ENCODE assay signal across 18 mouse cellular contexts in genomic region chr4:82765513-82766216, GRCm38 (mm10).
DNase-seq lines count a peak whose midpoint lies in the region; ATAC-seq and TF ChIP-seq lines count a peak whose summit lies in the region.
"Had no signal": no experiment of that assay in that cellular context is flagged by ENCODE, and none has a peak within 500 bp of the region (broad histone marks: within the 10 kb centered on the region; RNA-seq: fewer than 3 reads in every experiment).

No protein-coding gene starts in this region.

- H3K4me1 ChIP-seq in forebrain, embryonic 13.5 days: peaks cover 26% of the 10 kb centered on the region
- peaks cover 13% of the 10 kb centered on the region; the same call in 1 of the 2 replicates for H3K4me1 ChIP-seq in forebrain, embryonic 15.5 days
- no peaks in the 10 kb centered on the region for H3K4me1 ChIP-seq in forebrain, postnatal 0 days (ENCODE audit: insufficient read depth)
- peaks cover 47% of the 10 kb centered on the region for H3K4me1 ChIP-seq in limb, embryonic 10.5 days

- H3K4me3 ChIP-seq in forebrain, embryonic 13.5 days: no peak overlapping the region
- no peak overlapping the region for H3K4me3 ChIP-seq in forebrain, embryonic 15.5 days
- H3K4me3 ChIP-seq in forebrain, postnatal 0 days (ENCODE audit: low read depth, low read length): no peak overlapping the region
- H3K4me3 ChIP-seq in limb, embryonic 10.5 days: no peak overlapping the region
- H3K4me3 ChIP-seq: embryonic facial prominence, embryonic 12.5 days; limb, embryonic 12.5 days; midbrain, embryonic 12.5 days had no signal

- H3K27ac ChIP-seq in forebrain, embryonic 13.5 days: no peak overlapping the region
- H3K27ac ChIP-seq in forebrain, embryonic 15.5 days (replicated peaks): no peak overlapping the region
- H3K27ac ChIP-seq in forebrain, postnatal 0 days (ENCODE audit: low read depth, low read length): no peak overlapping the region
- H3K27ac ChIP-seq in limb, embryonic 10.5 days: 0 out of 2 replicates have a peak overlapping the region, but pooled peaks have one; percentile 64
- H3K27ac ChIP-seq: embryonic facial prominence, embryonic 12.5 days; liver, embryonic 14.5 days; midbrain, embryonic 12.5 days; stomach, postnatal 0 days had no signal

- H3K36me3 ChIP-seq in forebrain, embryonic 13.5 days (ENCODE audit: poor library complexity, severe bottlenecking): no peaks in the 10 kb centered on the region
- H3K36me3 ChIP-seq in forebrain, embryonic 15.5 days: no peaks in the 10 kb centered on the region
- H3K36me3 ChIP-seq in forebrain, postnatal 0 days (ENCODE audit: insufficient read depth): no peaks in the 10 kb centered on the region
- H3K36me3 ChIP-seq in limb, embryonic 10.5 days: no peaks in the 10 kb centered on the region
- H3K36me3 ChIP-seq: embryonic facial prominence, embryonic 12.5 days; limb, embryonic 12.5 days; midbrain, embryonic 12.5 days had no signal

- H3K9ac ChIP-seq in forebrain, embryonic 13.5 days: no peak overlapping the region
- no peak overlapping the region for H3K9ac ChIP-seq in forebrain, embryonic 15.5 days (replicated peaks)
- no peak overlapping the region for H3K9ac ChIP-seq in forebrain, postnatal 0 days
- H3K9ac ChIP-seq: embryonic facial prominence, embryonic 12.5 days; limb, embryonic 12.5 days; liver, embryonic 14.5 days; midbrain, embryonic 12.5 days had no signal

- 54% methylated on average over 11 of the region's 11 CpGs for WGBS in forebrain, embryonic 13.5 days
- 46% methylated on average over 11 of the region's 11 CpGs for WGBS in forebrain, embryonic 15.5 days
- 44% methylated on average over 11 of the region's 11 CpGs for WGBS in forebrain, postnatal 0 days
- 88% methylated on average over 11 of the region's 11 CpGs for WGBS in limb, embryonic 10.5 days

- no peak overlapping the region for H3K4me2 ChIP-seq in forebrain, embryonic 13.5 days
- no peak overlapping the region for H3K4me2 ChIP-seq in forebrain, embryonic 15.5 days (replicated peaks)
- H3K4me2 ChIP-seq in forebrain, postnatal 0 days (ENCODE audit: low read depth): no peak overlapping the region
- H3K4me2 ChIP-seq: embryonic facial prominence, embryonic 12.5 days; heart, embryonic 11.5 days; limb, embryonic 12.5 days; midbrain, embryonic 12.5 days had no signal

- H3K9me3 ChIP-seq in forebrain, embryonic 13.5 days (replicated peaks): no peaks in the 10 kb centered on the region
- no peaks in the 10 kb centered on the region for H3K9me3 ChIP-seq in forebrain, embryonic 15.5 days
- H3K9me3 ChIP-seq in forebrain, postnatal 0 days (ENCODE audit: low read length): no peaks in the 10 kb centered on the region
- H3K9me3 ChIP-seq in limb, embryonic 10.5 days (replicated peaks): no peaks in the 10 kb centered on the region
- H3K9me3 ChIP-seq: embryonic facial prominence, embryonic 12.5 days; limb, embryonic 12.5 days; midbrain, embryonic 12.5 days had no signal

- peak; percentile 60; the same call in 1 of the 2 replicates for ATAC-seq in forebrain, embryonic 13.5 days
- ATAC-seq in forebrain, embryonic 15.5 days (replicated peaks): no peak; the same call in 1 of the 2 replicates
- ATAC-seq in forebrain, postnatal 0 days: peak; percentile 42; the same call in 1 of the 2 replicates

- H3K27me3 ChIP-seq in forebrain, embryonic 13.5 days: no peaks in the 10 kb centered on the region
- H3K27me3 ChIP-seq in forebrain, embryonic 15.5 days: no peaks in the 10 kb centered on the region
- no peaks in the 10 kb centered on the region for H3K27me3 ChIP-seq in forebrain, postnatal 0 days (ENCODE audit: insufficient read depth, low read length)
- H3K27me3 ChIP-seq in limb, embryonic 10.5 days (ENCODE audit: low read depth, poor library complexity, severe bottlenecking): no peaks in the 10 kb centered on the region
- H3K27me3 ChIP-seq: embryonic facial prominence, embryonic 12.5 days; limb, embryonic 12.5 days; midbrain, embryonic 12.5 days had no signal

- DNase-seq in 3134 (ENCODE audit: extremely low read depth, insufficient read length, low spot score): peak; percentile 59
- no peak for DNase-seq in forebrain, postnatal 0 days
- no peak for DNase-seq in limb, embryonic 10.5 days (ENCODE audit: low spot score)
- DNase-seq in kidney, adult 9 months: no peak
- DNase-seq in gastrocnemius, adult 18-20 months (ENCODE audit: low spot score): no peak
- no peak for DNase-seq in spleen, postnatal 10 days (ENCODE audit: low spot score in 2 of 2)
- DNase-seq: cerebellum, adult 18-20 months; gastrocnemius, postnatal 36 days; heart, postnatal 36 days; thymus, postnatal 14 days had no signal

- TF ChIP-seq CTCF in forebrain, postnatal 0 days (IDR thresholded peaks at IDR 0.05; ENCODE audit: low read depth): no peak
